Mouse (Mus musculus) hindbrain, embryonic 12.5 days (tissue): ENCODE results near the gene Terf2ip. TPM values are rescaled to one million over a fixed set of nuclear protein-coding genes. Genes with fewer than 3 reads are reported as not detected.

ENCODE experiments used
- polyA plus RNA-seq: library from polyadenylated mRNA; unstranded; fragments of >200 nt; fragmentation: Nextera tagmentation; extraction: Ambion mirVana; gene quantifications from 2 replicates; pipeline ENCODE4 v1.2.1, GENCODE M21; 2016

Gene Terf2ip
- polyA plus RNA-seq, 1 experiment from 2014 or later: 41.0 TPM

Other genes starting within 250 kb of the Terf2ip start
- 192 and 212 TPM in 2 replicates for gene Cfdp1, start 157.1 kb upstream of the Terf2ip start, polyA plus RNA-seq
- gene Tmem170, start 134.6 kb upstream of the Terf2ip start, polyA plus RNA-seq: 7.5 and 8.5 TPM in 2 replicates
- gene Chst5, start 101.0 kb upstream of the Terf2ip start, polyA plus RNA-seq: 4.7 and 5.1 TPM in 2 replicates
- gene Tmem231, start 77.5 kb upstream of the Terf2ip start, polyA plus RNA-seq: 20.4 and 22.4 TPM in 2 replicates
- 327 and 330 TPM in 2 replicates for gene Gabarapl2, start 70.7 kb upstream of the Terf2ip start, polyA plus RNA-seq
- 11.1 and 12.2 TPM in 2 replicates for gene Adat1, start 19.1 kb upstream of the Terf2ip start, polyA plus RNA-seq
- gene Kars, start 75 bp upstream of the Terf2ip start, polyA plus RNA-seq: 183 and 192 TPM in 2 replicates
- 0.23 and 1.2 TPM in 2 replicates for gene Gm6793, start 3.6 kb downstream of the Terf2ip start, polyA plus RNA-seq